Mouse (Mus musculus) embryonic facial prominence, embryonic 14.5 days (tissue): Measurements from ENCODE around the gene Degs1. TPM values are rescaled to one million over a fixed set of nuclear protein-coding genes. Genes with fewer than 3 reads are reported as not detected.
A peak's percentile ranks its signal among the peaks of the same experiment; 100 is the strongest.

Experiments used
- ATAC-seq: fragments of 200-750 bp; cut with Nextera tagmentation; 2 replicates; pipeline ENCODE4 v1.8.0; 2017; ENCODE audit warnings: low read depth, moderate number of reproducible peaks, moderate TSS enrichment
- DNase-seq: peaks from one replicate; pipeline ENCODE4 v3.0.0-alpha.2; 2015; ENCODE audit warnings: low spot score
- H3K27ac ChIP-seq: fragments of 300-500 bp; sonication (generic); replicated peaks from 2 replicates; pipeline ENCODE4 v1.5.1; 2014; ENCODE audit warnings: low read depth, mild to moderate bottlenecking, low read length, moderate library complexity
- H3K27me3 ChIP-seq: fragments of 300-500 bp; sonication (generic); replicated peaks from 2 replicates; pipeline ENCODE4 v1.6.1; 2014; ENCODE audit warnings: low read length; ENCODE audit not compliant: control insufficient read depth, insufficient read depth
- H3K36me3 ChIP-seq: fragments of 300-500 bp; sonication (generic); 2 replicates; pipeline ENCODE4 v1.6.1; 2014; ENCODE audit warnings: low read length, mixed read lengths; ENCODE audit not compliant: control insufficient read depth, insufficient read depth
- H3K4me1 ChIP-seq: fragments of 300-500 bp; sonication (generic); 2 replicates; pipeline ENCODE4 v1.6.1; 2014; ENCODE audit warnings: antibody characterized with exemption, low read length; ENCODE audit not compliant: control insufficient read depth, insufficient read depth
- H3K4me2 ChIP-seq: fragments of 300-500 bp; sonication (generic); 2 replicates; pipeline ENCODE4 v1.6.1; 2014; ENCODE audit warnings: low read depth, mild to moderate bottlenecking, low read length, moderate library complexity, mixed read lengths
- H3K4me3 ChIP-seq: fragments of 300-500 bp; sonication (generic); 2 replicates; pipeline ENCODE4 v1.5.1; 2014; ENCODE audit warnings: low read depth, mild to moderate bottlenecking, low read length
- H3K9ac ChIP-seq: fragments of 300-500 bp; sonication (generic); 2 replicates; pipeline ENCODE4 v1.6.1; 2014; ENCODE audit warnings: low read depth, mild to moderate bottlenecking, low read length, moderate library complexity, mixed read lengths
- H3K9me3 ChIP-seq: fragments of 300-500 bp; sonication (generic); 2 replicates; pipeline ENCODE4 v1.6.1; 2016; ENCODE audit warnings: low read length; ENCODE audit not compliant: control insufficient read depth
- WGBS: fragments of 180-500 bp; shearing (Covaris S2); extraction: QIAGEN DNeasy Blood & Tissue Kit; methylation state at CpG from one replicate; pipeline ENCODE4 v1.1.7; 2014; 5-methylcytosine and 5-hydroxymethylcytosine counted together
- polyA plus RNA-seq: library from polyadenylated mRNA; unstranded; fragments of >200 nt; fragmentation: Nextera tagmentation; extraction: Ambion mirVana; gene quantifications from 2 replicates; pipeline ENCODE4 v1.2.1, GENCODE M21; 2014

Gene Degs1
- polyA plus RNA-seq, 1 experiment from 2014 or later, result 149 TPM

DNA sequence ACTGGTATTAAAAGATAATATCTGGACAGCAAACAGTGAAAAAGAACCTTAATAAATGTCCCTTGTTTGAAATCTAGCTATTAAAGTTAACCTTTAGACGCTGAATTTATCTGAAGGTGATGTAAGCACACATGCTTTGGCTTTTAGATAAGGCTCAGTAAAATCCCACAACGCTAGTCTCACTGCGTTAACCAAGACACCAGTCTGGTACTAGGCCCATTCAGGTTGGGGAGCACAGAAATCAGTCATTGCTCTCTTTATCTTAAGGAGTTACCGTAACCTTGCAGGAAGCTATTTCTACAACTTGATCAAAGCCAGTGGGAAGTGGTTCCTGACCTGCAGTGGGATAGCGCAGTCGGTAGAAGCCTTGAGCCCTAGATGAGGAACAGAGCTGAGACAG, 7.5 kb downstream of the Degs1 start:
- Histone ChIP-seq H3K27me3 (no peaks in the 10 kb centered on the region), H3K4me1 (peaks cover 1% of the 10 kb centered on the region; the same call in 1 of the 2 replicates), H3K27ac (no peak overlapping the region), H3K9me3 (no peaks in the 10 kb centered on the region), H3K36me3 (peaks cover 50% of the 10 kb centered on the region), H3K9ac (no peak overlapping the region), H3K4me3 (no peak overlapping the region), H3K4me2 (no peak overlapping the region)
- 95% methylated on average over 6 of the region's 6 CpGs for WGBS
- DNase-seq (no peak), ATAC-seq (no peak)

GRCm38 (mm10) chr1:182271632-182272031, 11.0 kb downstream of the Degs1 start:
- Histone ChIP-seq H3K9ac (no peak overlapping the region), H3K4me2 (no peak overlapping the region), H3K27me3 (no peaks in the 10 kb centered on the region), H3K27ac (no peak overlapping the region), H3K4me1 (no peaks in the 10 kb centered on the region), H3K9me3 (no peaks in the 10 kb centered on the region), H3K36me3 (peaks cover 23% of the 10 kb centered on the region), H3K4me3 (no peak overlapping the region)
- ATAC-seq (no peak), DNase-seq (no peak)
- 83% methylated on average over 5 of the region's 5 CpGs for WGBS

GRCm38 (mm10) chr1:182271130-182271529, 11.5 kb downstream of the Degs1 start:
- Histone ChIP-seq H3K9me3 (no peaks in the 10 kb centered on the region), H3K27me3 (no peaks in the 10 kb centered on the region), H3K4me3 (no peak overlapping the region), H3K4me2 (no peak overlapping the region), H3K36me3 (peaks cover 18% of the 10 kb centered on the region; the same call in 1 of the 2 replicates), H3K9ac (no peak overlapping the region), H3K27ac (no peak overlapping the region), H3K4me1 (no peaks in the 10 kb centered on the region)
- ATAC-seq, result no peak
- DNase-seq, result no peak
- WGBS, result 78% methylated on average over 5 of the region's 5 CpGs

GRCm38 (mm10) chr1:182268317-182268716, 14.3 kb downstream of the Degs1 start:
- Histone ChIP-seq H3K4me2 (no peak overlapping the region), H3K36me3 (no peaks in the 10 kb centered on the region; the same call in 1 of the 2 replicates), H3K27me3 (no peaks in the 10 kb centered on the region), H3K9me3 (no peaks in the 10 kb centered on the region), H3K27ac (no peak overlapping the region), H3K9ac (no peak overlapping the region), H3K4me3 (no peak overlapping the region), H3K4me1 (no peaks in the 10 kb centered on the region)
- no peak for ATAC-seq
- no peak for DNase-seq
- WGBS, result 67% methylated on average over 4 of the region's 4 CpGs

DNA sequence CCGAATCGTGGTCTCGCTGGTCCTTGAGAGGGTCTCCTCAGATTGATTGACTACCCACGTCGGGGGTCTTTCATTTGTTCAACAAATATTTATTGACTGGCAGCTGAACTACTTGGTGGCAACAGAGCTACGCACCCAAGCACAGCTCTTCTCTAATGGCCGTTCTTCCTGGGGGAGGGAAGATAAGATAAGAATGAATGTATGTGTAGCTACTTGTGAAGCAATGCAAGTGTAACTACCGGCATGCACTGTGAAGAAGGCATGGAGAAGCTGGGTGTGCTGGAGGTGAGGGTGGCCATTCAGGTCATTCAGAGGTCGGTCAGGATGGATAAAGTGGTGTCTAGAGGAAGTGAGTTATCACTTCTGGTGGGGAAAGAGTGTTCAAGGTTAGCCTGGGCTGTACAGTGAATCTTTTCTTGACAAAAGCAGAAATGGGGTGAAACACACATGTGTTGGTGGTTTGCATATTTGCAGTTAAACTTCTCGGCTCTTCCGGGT, 16.5 kb downstream of the Degs1 start:
- H3K4me3 ChIP-seq, result no peak overlapping the region
- no peaks in the 10 kb centered on the region for H3K27me3 ChIP-seq
- H3K4me1 ChIP-seq, result no peaks in the 10 kb centered on the region
- H3K36me3 ChIP-seq, result no peaks in the 10 kb centered on the region
- no peak overlapping the region for H3K27ac ChIP-seq
- H3K9ac ChIP-seq, result no peak overlapping the region
- H3K9me3 ChIP-seq, result no peaks in the 10 kb centered on the region
- H3K4me2 ChIP-seq, result no peak overlapping the region
- ATAC-seq (no peak), DNase-seq (no peak)
- WGBS, result 85% methylated on average over 9 of the region's 11 CpGs

DNA sequence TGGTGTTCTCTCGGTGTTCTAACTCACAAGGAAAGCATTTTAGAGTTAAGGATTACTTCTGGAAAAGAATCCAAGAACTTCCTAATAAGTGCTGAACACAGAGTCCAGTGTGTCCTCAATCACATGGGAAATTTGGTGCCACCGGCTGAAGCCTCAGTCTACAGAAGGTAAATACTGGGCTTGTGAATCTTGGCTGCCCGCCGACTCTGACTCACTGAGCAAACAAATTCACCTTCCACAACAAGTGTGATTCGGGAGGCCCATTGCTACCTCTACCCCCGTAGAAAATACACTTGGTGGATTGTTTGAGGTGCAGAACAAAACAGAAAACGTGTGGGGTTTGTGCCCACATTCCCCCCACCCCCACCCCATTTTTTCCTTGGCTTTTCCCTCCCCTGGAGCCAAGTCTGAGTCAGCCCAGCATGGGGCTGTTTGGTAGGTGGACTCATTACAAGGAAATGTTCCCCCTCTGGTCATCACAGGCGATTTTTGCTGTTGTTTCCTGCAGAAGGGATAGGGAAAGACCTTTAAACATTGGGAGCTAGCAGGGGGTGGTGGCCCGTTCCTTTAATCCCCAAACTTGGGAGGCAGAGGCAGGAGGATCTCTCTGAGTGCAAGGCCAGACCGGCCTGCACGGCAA, 26.4 kb downstream of the Degs1 start:
- Histone ChIP-seq H3K27ac (no peak overlapping the region), H3K27me3 (no peaks in the 10 kb centered on the region), H3K9me3 (no peaks in the 10 kb centered on the region), H3K4me2 (no peak overlapping the region), H3K9ac (no peak overlapping the region), H3K4me3 (no peak overlapping the region), H3K4me1 (no peaks in the 10 kb centered on the region), H3K36me3 (no peaks in the 10 kb centered on the region)
- DNase-seq (peak; percentile 35), ATAC-seq (no peak)
- 75% methylated on average over 11 of the region's 11 CpGs for WGBS

- no peak overlapping the region for H3K4me2 ChIP-seq
- no peaks in the 10 kb centered on the region for H3K27me3 ChIP-seq
- no peak for DNase-seq
- H3K36me3 ChIP-seq, result no peaks in the 10 kb centered on the region
- no peaks in the 10 kb centered on the region for H3K4me1 ChIP-seq
- 82% methylated on average over 11 of the region's 11 CpGs for WGBS
- ATAC-seq, result no peak
- no peak overlapping the region for H3K27ac ChIP-seq
- no peak overlapping the region for H3K4me3 ChIP-seq
- no peak overlapping the region for H3K9ac ChIP-seq
- no peaks in the 10 kb centered on the region for H3K9me3 ChIP-seq
Observed at GRCm38 (mm10) chr1:182255031-182255430, 27.6 kb downstream of the Degs1 start.

GRCm38 (mm10) chr1:182254618-182255017, 28.0 kb downstream of the Degs1 start:
- no peaks in the 10 kb centered on the region for H3K36me3 ChIP-seq
- no peaks in the 10 kb centered on the region for H3K4me1 ChIP-seq
- no peak overlapping the region for H3K4me3 ChIP-seq
- no peak for DNase-seq
- ATAC-seq, result no peak
- no peak overlapping the region for H3K9ac ChIP-seq
- H3K4me2 ChIP-seq, result no peak overlapping the region
- no peaks in the 10 kb centered on the region for H3K27me3 ChIP-seq
- 91% methylated on average over 8 of the region's 8 CpGs for WGBS
- no peak overlapping the region for H3K27ac ChIP-seq
- no peaks in the 10 kb centered on the region for H3K9me3 ChIP-seq
